Mouse (Mus musculus) hindbrain, embryonic 15.5 days (tissue): ENCODE measurements at regions not wholly inside any gene's neighbourhood (a gene's known extent, or its start where the extent isn't known, plus 50 kb on each side); places are given as distances from the start of the nearest gene placed in this dataset.

Experiments used
- ATAC-seq: fragments of 200-750 bp; cut with Nextera tagmentation; 2 replicates; pipeline ENCODE4 v1.8.0; 2017; ENCODE audit warnings: low read depth, moderate number of reproducible peaks, moderate TSS enrichment; ENCODE audit not compliant: low FRiP score
- H3K27ac ChIP-seq: fragments of 300-500 bp; sonication (generic); replicated peaks from 2 replicates; pipeline ENCODE4 v1.5.1; 2015; ENCODE audit warnings: mild to moderate bottlenecking, inconsistent platforms
- H3K27me3 ChIP-seq: fragments of 300-500 bp; sonication (generic); 2 replicates; pipeline ENCODE4 v1.6.1; 2015; ENCODE audit warnings: control low read depth, inconsistent platforms
- H3K36me3 ChIP-seq: fragments of 300-500 bp; sonication (generic); 2 replicates; pipeline ENCODE4 v1.6.1; 2015; ENCODE audit warnings: control low read depth, inconsistent platforms
- H3K4me1 ChIP-seq: fragments of 300-500 bp; sonication (generic); replicated peaks from 2 replicates; pipeline ENCODE4 v1.6.1; 2015; ENCODE audit warnings: control low read depth, inconsistent platforms
- H3K4me2 ChIP-seq: fragments of 300-500 bp; sonication (generic); 2 replicates; pipeline ENCODE4 v1.6.1; 2015; ENCODE audit warnings: moderate library complexity, mild to moderate bottlenecking, inconsistent platforms
- H3K4me3 ChIP-seq: fragments of 300-500 bp; sonication (generic); 2 replicates; pipeline ENCODE4 v1.5.1; 2015; ENCODE audit warnings: mild to moderate bottlenecking, inconsistent platforms
- H3K9ac ChIP-seq: fragments of 300-500 bp; sonication (generic); 2 replicates; pipeline ENCODE4 v1.6.1; 2015; ENCODE audit warnings: inconsistent platforms
- H3K9me3 ChIP-seq: fragments of 300-500 bp; sonication (generic); 2 replicates; pipeline ENCODE4 v1.6.1; 2016; ENCODE audit warnings: control low read depth, inconsistent platforms
- WGBS: fragments of 180-500 bp; shearing (Covaris S2); methylation state at CpG from one replicate; pipeline ENCODE4 v1.1.7; 2015; 5-methylcytosine and 5-hydroxymethylcytosine counted together

GRCm38 (mm10) chr6:31100084-31100579 is 141.3 kb upstream of the Klf14 start:
- Histone ChIP-seq H3K27ac (no peak overlapping the region), H3K4me3 (no peak overlapping the region), H3K36me3 (no peaks in the 10 kb centered on the region), H3K4me2 (no peak overlapping the region), H3K4me1 (peaks cover 17% of the 10 kb centered on the region), H3K9ac (no peak overlapping the region), H3K9me3 (no peaks in the 10 kb centered on the region), H3K27me3 (no peaks in the 10 kb centered on the region)
- no peak for ATAC-seq
- WGBS, result 59% methylated on average over 12 of the region's 12 CpGs

- no peaks in the 10 kb centered on the region for H3K27me3 ChIP-seq
- no peak overlapping the region for H3K4me3 ChIP-seq
- no peak overlapping the region for H3K9ac ChIP-seq
- no peaks in the 10 kb centered on the region for H3K9me3 ChIP-seq
- H3K27ac ChIP-seq, result no peak overlapping the region
- 48% methylated on average over 5 of the region's 5 CpGs for WGBS
- H3K4me1 ChIP-seq, result peaks cover 17% of the 10 kb centered on the region
- ATAC-seq, result no peak
- no peak overlapping the region for H3K4me2 ChIP-seq
- H3K36me3 ChIP-seq, result no peaks in the 10 kb centered on the region
Observed at GRCm38 (mm10) chr6:31100749-31101148, 141.9 kb upstream of the Klf14 start.

- H3K9ac ChIP-seq, result no peak overlapping the region
- no peaks in the 10 kb centered on the region for H3K9me3 ChIP-seq
- no peak overlapping the region for H3K4me3 ChIP-seq
- no peak overlapping the region for H3K27ac ChIP-seq
- WGBS, result 73% methylated on average over 10 of the region's 10 CpGs
- no peaks in the 10 kb centered on the region for H3K36me3 ChIP-seq
- H3K4me1 ChIP-seq, result no peaks in the 10 kb centered on the region
- H3K4me2 ChIP-seq, result no peak overlapping the region
- no peaks in the 10 kb centered on the region for H3K27me3 ChIP-seq
- ATAC-seq, result no peak
Observed at GRCm38 (mm10) chr6:31106144-31106836, 147.4 kb upstream of the Klf14 start.

- H3K9me3 ChIP-seq, result no peaks in the 10 kb centered on the region
- no peak overlapping the region for H3K9ac ChIP-seq
- WGBS, result 90% methylated on average over 10 of the region's 10 CpGs
- H3K36me3 ChIP-seq, result no peaks in the 10 kb centered on the region
- H3K27ac ChIP-seq, result no peak overlapping the region
- H3K4me2 ChIP-seq, result no peak overlapping the region
- ATAC-seq, result no peak
- no peaks in the 10 kb centered on the region for H3K27me3 ChIP-seq
- no peak overlapping the region for H3K4me3 ChIP-seq
- H3K4me1 ChIP-seq, result no peaks in the 10 kb centered on the region
Observed at GRCm38 (mm10) chr6:31106856-31107359, 148.0 kb upstream of the Klf14 start.

GRCm38 (mm10) chr6:31107360-31107759 is 148.5 kb upstream of the Klf14 start:
- no peak overlapping the region for H3K9ac ChIP-seq
- no peaks in the 10 kb centered on the region for H3K27me3 ChIP-seq
- ATAC-seq, result no peak
- H3K9me3 ChIP-seq, result no peaks in the 10 kb centered on the region
- H3K4me2 ChIP-seq, result no peak overlapping the region
- H3K36me3 ChIP-seq, result no peaks in the 10 kb centered on the region
- 90% methylated on average over 4 of the region's 4 CpGs for WGBS
- H3K27ac ChIP-seq, result no peak overlapping the region
- no peaks in the 10 kb centered on the region for H3K4me1 ChIP-seq
- no peak overlapping the region for H3K4me3 ChIP-seq

GRCm38 (mm10) chr6:31107916-31108685 is 149.2 kb upstream of the Klf14 start:
- WGBS, result 89% methylated on average over 5 of the region's 5 CpGs
- no peaks in the 10 kb centered on the region for H3K9me3 ChIP-seq
- H3K4me3 ChIP-seq, result no peak overlapping the region
- no peak for ATAC-seq
- H3K4me1 ChIP-seq, result no peaks in the 10 kb centered on the region
- no peak overlapping the region for H3K9ac ChIP-seq
- H3K4me2 ChIP-seq, result no peak overlapping the region
- no peak overlapping the region for H3K27ac ChIP-seq
- no peaks in the 10 kb centered on the region for H3K36me3 ChIP-seq
- H3K27me3 ChIP-seq, result no peaks in the 10 kb centered on the region

- 99% methylated on average over 4 of the region's 4 CpGs for WGBS
- no peak for ATAC-seq
- Histone ChIP-seq H3K27ac (no peak overlapping the region), H3K9me3 (no peaks in the 10 kb centered on the region), H3K36me3 (no peaks in the 10 kb centered on the region), H3K4me2 (no peak overlapping the region), H3K4me3 (no peak overlapping the region), H3K27me3 (no peaks in the 10 kb centered on the region), H3K4me1 (no peaks in the 10 kb centered on the region), H3K9ac (no peak overlapping the region)
Observed at GRCm38 (mm10) chr6:31109604-31110003, 150.7 kb upstream of the Klf14 start.

GRCm38 (mm10) chr6:31112293-31113077 is 153.6 kb upstream of the Klf14 start:
- Histone ChIP-seq H3K27me3 (no peaks in the 10 kb centered on the region), H3K4me2 (no peak overlapping the region), H3K36me3 (no peaks in the 10 kb centered on the region), H3K27ac (no peak overlapping the region), H3K9me3 (no peaks in the 10 kb centered on the region), H3K4me1 (no peaks in the 10 kb centered on the region), H3K9ac (no peak overlapping the region), H3K4me3 (no peak overlapping the region)
- whole genome bisulfite sequencing, result 79% methylated on average over 13 of the region's 13 CpGs
- ATAC-seq, result no peak

GRCm38 (mm10) chr6:31113558-31114326 is 154.9 kb upstream of the Klf14 start:
- no peaks in the 10 kb centered on the region for H3K4me1 ChIP-seq
- ATAC-seq, result no peak
- no peak overlapping the region for H3K9ac ChIP-seq
- no peaks in the 10 kb centered on the region for H3K9me3 ChIP-seq
- H3K27ac ChIP-seq, result no peak overlapping the region
- 91% methylated on average over 21 of the region's 21 CpGs for WGBS
- H3K27me3 ChIP-seq, result no peaks in the 10 kb centered on the region
- H3K36me3 ChIP-seq, result no peaks in the 10 kb centered on the region
- H3K4me2 ChIP-seq, result no peak overlapping the region
- H3K4me3 ChIP-seq, result no peak overlapping the region

GRCm38 (mm10) chr6:31114336-31115335 is 155.8 kb upstream of the Klf14 start:
- H3K9ac ChIP-seq, result no peak overlapping the region
- H3K36me3 ChIP-seq, result no peaks in the 10 kb centered on the region
- H3K27me3 ChIP-seq, result no peaks in the 10 kb centered on the region
- no peak overlapping the region for H3K27ac ChIP-seq
- WGBS, result 76% methylated on average over 19 of the region's 19 CpGs
- no peak overlapping the region for H3K4me2 ChIP-seq
- no peak for ATAC-seq
- no peak overlapping the region for H3K4me3 ChIP-seq
- no peaks in the 10 kb centered on the region for H3K9me3 ChIP-seq
- H3K4me1 ChIP-seq, result no peaks in the 10 kb centered on the region
